Mouse (Mus musculus): ENCODE measurements around the gene Mpv17. TPM values are rescaled to one million over a fixed set of nuclear protein-coding genes. Genes with fewer than 3 reads are reported as not detected.

The Mpv17 gene
- total and polyA plus RNA-seq, 3 experiments: 25.8 to 49.9 TPM; not detected in 1

GRCm38 (mm10) chr5:31092231-31092975 is 61.6 kb downstream of the Mpv17 start:
- Histone ChIP-seq H3K9me3 (replicated peaks; ENCODE audit: insufficient read depth, low read length) (no peaks in the 10 kb centered on the region), H3K4me1 (ENCODE audit: control insufficient read depth in 1 of 2, insufficient read depth in 2 of 2, low read length in 2 of 2) (no peaks in the 10 kb centered on the region), H3K79me2 (ENCODE audit: control insufficient read depth, insufficient read depth, low read length, poor library complexity) (no peaks in the 10 kb centered on the region), H3K27me3 (ENCODE audit: control insufficient read depth in 1 of 2, insufficient read depth in 2 of 2, low read length in 2 of 2) (peaks cover 18% of the 10 kb centered on the region in 2 experiments), H3K36me3 (ENCODE audit: control insufficient read depth in 1 of 2, insufficient read depth in 2 of 2, low read length in 2 of 2) (no peaks in the 10 kb centered on the region), H3K4me3 (ENCODE audit: control insufficient read depth in 1 of 2, insufficient read depth in 1 of 2, low read depth in 2 of 2, low read length in 2 of 2) (no peak overlapping the region), H3K27ac (ENCODE audit: control insufficient read depth, low read depth, low read length) (no peak overlapping the region), H3K9ac (ENCODE audit: control insufficient read depth, low read depth, low read length, poor library complexity, severe bottlenecking) (no peak overlapping the region)
- TF ChIP-seq JUND (IDR thresholded peaks at IDR 0.05; ENCODE audit: low read depth, low read length): no peak
- TF ChIP-seq USF1 (IDR thresholded peaks at IDR 0.05; ENCODE audit: low read depth, low read length): no peak
- no peak for TF ChIP-seq GATA1 (IDR thresholded peaks at IDR 0.05; ENCODE audit: low read depth, low read length)
- DNase-seq (ENCODE audit: low read depth, low spot score): no peak

Other genes starting within 250 kb of the Mpv17 start
- gene Ost4, start 246.5 kb downstream of the Mpv17 start, total RNA-seq (2012; rRNA removed): 296 and 321 TPM in 2 replicates
- 100 to 1,000 TPM; 220 to 478 TPM for gene Ost4, start 246.5 kb downstream of the Mpv17 start, polyA plus RNA-seq (2012; ENCODE audit: insufficient read depth in 1 of 2, insufficient read length in 2 of 2, low read depth in 1 of 2, low replicate concordance in 2 of 2, missing spikeins in 1 of 2)
- 1.3 and 1.5 TPM in 2 replicates for gene Emilin1, start 240.8 kb downstream of the Mpv17 start, total RNA-seq (2012; rRNA removed)
- gene Emilin1, start 240.8 kb downstream of the Mpv17 start, polyA plus RNA-seq (2012; ENCODE audit: insufficient read depth in 1 of 2, insufficient read length in 2 of 2, low read depth in 1 of 2, low replicate concordance in 2 of 2, missing spikeins in 1 of 2): 1 to 10 TPM in 1 of 2 experiments, not detected in 1; 2.0 TPM
- 268 and 308 TPM in 2 replicates for gene Khk, start 232.8 kb downstream of the Mpv17 start, total RNA-seq (2012; rRNA removed)
- 100 to 1,000 TPM in 1 of 2 experiments, not detected in 1; 461 TPM for gene Khk, start 232.8 kb downstream of the Mpv17 start, polyA plus RNA-seq (2012; ENCODE audit: insufficient read depth in 1 of 2, insufficient read length in 2 of 2, low read depth in 1 of 2, low replicate concordance in 2 of 2, missing spikeins in 1 of 2)
- gene Cgref1, start 208.7 kb downstream of the Mpv17 start, total RNA-seq (2012; rRNA removed): not detected in 2 replicates
- gene Cgref1, start 208.7 kb downstream of the Mpv17 start, polyA plus RNA-seq (2012; ENCODE audit: insufficient read depth in 1 of 2, insufficient read length in 2 of 2, low read depth in 1 of 2, low replicate concordance in 2 of 2, missing spikeins in 1 of 2): 1 to 10 TPM in 1 of 2 experiments, not detected in 1; 1.4 TPM
- gene Preb, start 193.9 kb downstream of the Mpv17 start, total RNA-seq (2012; rRNA removed): 141 and 143 TPM in 2 replicates
- gene Preb, start 193.9 kb downstream of the Mpv17 start, polyA plus RNA-seq (2012; ENCODE audit: insufficient read depth in 1 of 2, insufficient read length in 2 of 2, low read depth in 1 of 2, low replicate concordance in 2 of 2, missing spikeins in 1 of 2): 100 to 1,000 TPM in 1 of 2 experiments, not detected in 1; 247 TPM
- 0.03 and 0.08 TPM in 2 replicates for gene Tcf23, start 185.6 kb downstream of the Mpv17 start, total RNA-seq (2012; rRNA removed)
- gene Tcf23, start 185.6 kb downstream of the Mpv17 start, polyA plus RNA-seq (2012; ENCODE audit: insufficient read depth in 1 of 2, insufficient read length in 2 of 2, low read depth in 1 of 2, low replicate concordance in 2 of 2, missing spikeins in 1 of 2): under 1 TPM in 1 of 2 experiments, not detected in 1; 0.07 TPM
- 31.7 and 37.2 TPM in 2 replicates for gene Atraid, start 105.9 kb downstream of the Mpv17 start, total RNA-seq (2012; rRNA removed)
- 10 to 100 TPM in 1 of 2 experiments, not detected in 1; 58.0 TPM for gene Atraid, start 105.9 kb downstream of the Mpv17 start, polyA plus RNA-seq (2012; ENCODE audit: insufficient read depth in 1 of 2, insufficient read length in 2 of 2, low read depth in 1 of 2, low replicate concordance in 2 of 2, missing spikeins in 1 of 2)
- gene Slc5a6, start 105.3 kb downstream of the Mpv17 start, total RNA-seq (2012; rRNA removed): 25.6 and 34.5 TPM in 2 replicates
- 10 to 100 TPM in 1 of 2 experiments, not detected in 1; 41.7 TPM for gene Slc5a6, start 105.3 kb downstream of the Mpv17 start, polyA plus RNA-seq (2012; ENCODE audit: insufficient read depth in 1 of 2, insufficient read length in 2 of 2, low read depth in 1 of 2, low replicate concordance in 2 of 2, missing spikeins in 1 of 2)
- gene Cad, start 99.5 kb downstream of the Mpv17 start, total RNA-seq (2012; rRNA removed): 213 and 228 TPM in 2 replicates
- gene Cad, start 99.5 kb downstream of the Mpv17 start, polyA plus RNA-seq (2012; ENCODE audit: insufficient read depth in 1 of 2, insufficient read length in 2 of 2, low read depth in 1 of 2, low replicate concordance in 2 of 2, missing spikeins in 1 of 2): 100 to 1,000 TPM; 254 to 383 TPM
- gene Dnajc5g, start 48.0 kb downstream of the Mpv17 start, total RNA-seq (2012; rRNA removed): not detected in 2 replicates
- gene Dnajc5g, start 48.0 kb downstream of the Mpv17 start, polyA plus RNA-seq (2012; ENCODE audit: insufficient read depth in 1 of 2, insufficient read length in 2 of 2, low read depth in 1 of 2, low replicate concordance in 2 of 2, missing spikeins in 1 of 2): not detected
- not detected in 2 replicates for gene Slc30a3, start 46.0 kb downstream of the Mpv17 start, total RNA-seq (2012; rRNA removed)
- gene Slc30a3, start 46.0 kb downstream of the Mpv17 start, polyA plus RNA-seq (2012; ENCODE audit: insufficient read depth in 1 of 2, insufficient read length in 2 of 2, low read depth in 1 of 2, low replicate concordance in 2 of 2, missing spikeins in 1 of 2): not detected
- gene Trim54, start 37.5 kb downstream of the Mpv17 start, total RNA-seq (2012; rRNA removed): not detected in 2 replicates
- not detected for gene Trim54, start 37.5 kb downstream of the Mpv17 start, polyA plus RNA-seq (2012; ENCODE audit: insufficient read depth in 1 of 2, insufficient read length in 2 of 2, low read depth in 1 of 2, low replicate concordance in 2 of 2, missing spikeins in 1 of 2)
- gene Ucn, start 15.4 kb downstream of the Mpv17 start, total RNA-seq (2012; rRNA removed): not detected in 2 replicates
- not detected for gene Ucn, start 15.4 kb downstream of the Mpv17 start, polyA plus RNA-seq (2012; ENCODE audit: insufficient read depth in 1 of 2, insufficient read length in 2 of 2, low read depth in 1 of 2, low replicate concordance in 2 of 2, missing spikeins in 1 of 2)
- 5.0 and 5.8 TPM in 2 replicates for gene Gm29609, start 25.7 kb upstream of the Mpv17 start, total RNA-seq (2012; rRNA removed)
- 1 to 10 TPM in 1 of 2 experiments, not detected in 1; 6.4 TPM for gene Gm29609, start 25.7 kb upstream of the Mpv17 start, polyA plus RNA-seq (2012; ENCODE audit: insufficient read depth in 1 of 2, insufficient read length in 2 of 2, low read depth in 1 of 2, low replicate concordance in 2 of 2, missing spikeins in 1 of 2)
- 46.7 and 50.9 TPM in 2 replicates for gene Gtf3c2, start 25.9 kb upstream of the Mpv17 start, total RNA-seq (2012; rRNA removed)
- gene Gtf3c2, start 25.9 kb upstream of the Mpv17 start, polyA plus RNA-seq (2012; ENCODE audit: insufficient read depth in 1 of 2, insufficient read length in 2 of 2, low read depth in 1 of 2, low replicate concordance in 2 of 2, missing spikeins in 1 of 2): 100 to 1,000 TPM in 1 of 2 experiments, not detected in 1; 129 TPM
- 67.3 and 85.1 TPM in 2 replicates for gene Snx17, start 39.0 kb upstream of the Mpv17 start, total RNA-seq (2012; rRNA removed)
- 10 to 100 TPM in 1 of 2 experiments, not detected in 1; 85.6 TPM for gene Snx17, start 39.0 kb upstream of the Mpv17 start, polyA plus RNA-seq (2012; ENCODE audit: insufficient read depth in 1 of 2, insufficient read length in 2 of 2, low read depth in 1 of 2, low replicate concordance in 2 of 2, missing spikeins in 1 of 2)
- 126 and 151 TPM in 2 replicates for gene Eif2b4, start 39.2 kb upstream of the Mpv17 start, total RNA-seq (2012; rRNA removed)
- 100 to 1,000 TPM in 1 of 2 experiments, not detected in 1; 282 TPM for gene Eif2b4, start 39.2 kb upstream of the Mpv17 start, polyA plus RNA-seq (2012; ENCODE audit: insufficient read depth in 1 of 2, insufficient read length in 2 of 2, low read depth in 1 of 2, low replicate concordance in 2 of 2, missing spikeins in 1 of 2)
- 6.0 and 7.0 TPM in 2 replicates for gene Zfp513, start 48.1 kb upstream of the Mpv17 start, total RNA-seq (2012; rRNA removed)
- 10 to 100 TPM in 1 of 2 experiments, not detected in 1; 15.2 TPM for gene Zfp513, start 48.1 kb upstream of the Mpv17 start, polyA plus RNA-seq (2012; ENCODE audit: insufficient read depth in 1 of 2, insufficient read length in 2 of 2, low read depth in 1 of 2, low replicate concordance in 2 of 2, missing spikeins in 1 of 2)
- 374 and 408 TPM in 2 replicates for gene Ppm1g, start 66.4 kb upstream of the Mpv17 start, total RNA-seq (2012; rRNA removed)
- 100 to 1,000 TPM; 169 to 639 TPM for gene Ppm1g, start 66.4 kb upstream of the Mpv17 start, polyA plus RNA-seq (2012; ENCODE audit: insufficient read depth in 1 of 2, insufficient read length in 2 of 2, low read depth in 1 of 2, low replicate concordance in 2 of 2, missing spikeins in 1 of 2)
- gene Nrbp1, start 86.6 kb upstream of the Mpv17 start, total RNA-seq (2012; rRNA removed): 40.5 and 42.0 TPM in 2 replicates
- gene Nrbp1, start 86.6 kb upstream of the Mpv17 start, polyA plus RNA-seq (2012; ENCODE audit: insufficient read depth in 1 of 2, insufficient read length in 2 of 2, low read depth in 1 of 2, low replicate concordance in 2 of 2, missing spikeins in 1 of 2): 10 to 100 TPM in 1 of 2 experiments, not detected in 1; 55.2 TPM
- gene Gm9970, start 87.0 kb upstream of the Mpv17 start, total RNA-seq (2012; rRNA removed): not detected in 2 replicates
- gene Gm9970, start 87.0 kb upstream of the Mpv17 start, polyA plus RNA-seq (2012; ENCODE audit: insufficient read depth in 1 of 2, insufficient read length in 2 of 2, low read depth in 1 of 2, low replicate concordance in 2 of 2, missing spikeins in 1 of 2): under 1 TPM in 1 of 2 experiments, not detected in 1; 0.24 TPM
- gene Krtcap3, start 97.4 kb upstream of the Mpv17 start, total RNA-seq (2012; rRNA removed): 1.2 and 1.3 TPM in 2 replicates
- 1 to 10 TPM in 1 of 2 experiments, not detected in 1; 3.3 TPM for gene Krtcap3, start 97.4 kb upstream of the Mpv17 start, polyA plus RNA-seq (2012; ENCODE audit: insufficient read depth in 1 of 2, insufficient read length in 2 of 2, low read depth in 1 of 2, low replicate concordance in 2 of 2, missing spikeins in 1 of 2)
- gene Ift172, start 136.9 kb upstream of the Mpv17 start, total RNA-seq (2012; rRNA removed): 13.5 and 15.3 TPM in 2 replicates
- 10 to 100 TPM in 1 of 2 experiments, not detected in 1; 21.8 TPM for gene Ift172, start 136.9 kb upstream of the Mpv17 start, polyA plus RNA-seq (2012; ENCODE audit: insufficient read depth in 1 of 2, insufficient read length in 2 of 2, low read depth in 1 of 2, low replicate concordance in 2 of 2, missing spikeins in 1 of 2)
- not detected in 2 replicates for gene Fndc4, start 141.8 kb upstream of the Mpv17 start, total RNA-seq (2012; rRNA removed)
- under 1 TPM in 1 of 2 experiments, not detected in 1; 0.32 TPM for gene Fndc4, start 141.8 kb upstream of the Mpv17 start, polyA plus RNA-seq (2012; ENCODE audit: insufficient read depth in 1 of 2, insufficient read length in 2 of 2, low read depth in 1 of 2, low replicate concordance in 2 of 2, missing spikeins in 1 of 2)
- 0.04 TPM in 1 of 2 replicates, not detected in the other for gene Gckr, start 143.2 kb upstream of the Mpv17 start, total RNA-seq (2012; rRNA removed)
- under 1 TPM in 1 of 2 experiments, not detected in 1; 0.19 TPM for gene Gckr, start 143.2 kb upstream of the Mpv17 start, polyA plus RNA-seq (2012; ENCODE audit: insufficient read depth in 1 of 2, insufficient read length in 2 of 2, low read depth in 1 of 2, low replicate concordance in 2 of 2, missing spikeins in 1 of 2)